Mouse (Mus musculus) MEL (cell line): ENCODE measurements around the gene Pitpnc1. TPM values are rescaled to one million over a fixed set of nuclear protein-coding genes. Genes with fewer than 3 reads are reported as not detected.

Experiments used
- DNase-seq: peaks from one replicate; pipeline ENCODE4 v3.0.0; 2011; ENCODE audit warnings: low read depth, low spot score
- H3K27ac ChIP-seq: 2 replicates; pipeline ENCODE4 v1.5.1; 2012; ENCODE audit warnings: low read depth, mild to moderate bottlenecking, control low read depth, low read length, moderate library complexity; ENCODE audit not compliant: control insufficient read depth
- H3K27me3 ChIP-seq, 2 experiments: fragments of 150-350 bp in 1 of 2; sonication (generic) in 1 of 2; 2 replicates each; pipeline ENCODE4 v1.6.1; 2012; ENCODE audit warnings: low read length in 2 of 2, mild to moderate bottlenecking in 2 of 2, improper control_type of control experiment in 1 of 2, moderate library complexity in 1 of 2; ENCODE audit not compliant: insufficient read depth in 2 of 2, control insufficient read depth in 1 of 2
- H3K36me3 ChIP-seq, 2 experiments: 2 replicates each; pipeline ENCODE4 v1.6.1; 2012 to 2014; ENCODE audit warnings: low read length in 2 of 2, improper control_type of control experiment in 1 of 2, inconsistent platforms in 1 of 2, mild to moderate bottlenecking in 1 of 2; ENCODE audit not compliant: insufficient read depth in 2 of 2, control insufficient read depth in 1 of 2
- H3K4me1 ChIP-seq, 2 experiments: fragments of 150-350 bp in 1 of 2; sonication (generic) in 1 of 2; 2 replicates each; pipeline ENCODE4 v1.6.1; 2012; ENCODE audit warnings: low read length in 2 of 2, improper control_type of control experiment in 1 of 2, mild to moderate bottlenecking in 1 of 2; ENCODE audit not compliant: insufficient read depth in 2 of 2, control insufficient read depth in 1 of 2
- H3K4me3 ChIP-seq, 2 experiments: fragments of 150-350 bp in 1 of 2; sonication (generic) in 1 of 2; 2 replicates each; pipeline ENCODE4 v1.5.1; 2012; ENCODE audit warnings: low read depth in 2 of 2, low read length in 2 of 2, mild to moderate bottlenecking in 2 of 2, moderate library complexity in 2 of 2, control low read depth in 1 of 2, improper control_type of control experiment in 1 of 2; ENCODE audit not compliant: control insufficient read depth in 1 of 2, insufficient read depth in 1 of 2
- H3K79me2 ChIP-seq: 2 replicates; pipeline ENCODE4 v1.6.1; 2012; ENCODE audit warnings: mild to moderate bottlenecking, low read length, moderate library complexity; ENCODE audit not compliant: control insufficient read depth, poor library complexity, insufficient read depth
- H3K9ac ChIP-seq: 2 replicates; pipeline ENCODE4 v1.6.1; 2012; ENCODE audit warnings: low read depth, mild to moderate bottlenecking, control low read depth, low read length, moderate library complexity; ENCODE audit not compliant: control insufficient read depth, poor library complexity, severe bottlenecking
- H3K9me3 ChIP-seq: fragments of 150-350 bp; sonication (generic); replicated peaks from 2 replicates; pipeline ENCODE4 v1.6.1; 2012; ENCODE audit warnings: mild to moderate bottlenecking, low read length, improper control_type of control experiment, moderate library complexity; ENCODE audit not compliant: insufficient read depth
- CHD1 ChIP-seq: IDR thresholded peaks from 2 replicates; pipeline ENCODE4 v1.6.1; 2012; ENCODE audit warnings: low read depth, mild to moderate bottlenecking, inconsistent platforms, low read length, improper control_type of control experiment
- CHD2 ChIP-seq: IDR thresholded peaks from 2 replicates; pipeline ENCODE4 v1.6.1; 2011; ENCODE audit warnings: low read length, improper control_type of control experiment
- CTCF ChIP-seq, 3 experiments: IDR thresholded peaks in 2 of 3; conservative IDR thresholded peaks in 1 of 3; 2 replicates each; pipeline ENCODE4 v1.5.1; 2011 to 2012; ENCODE audit warnings: low read length in 3 of 3, low read depth in 2 of 3, mild to moderate bottlenecking in 2 of 3, improper control_type of control experiment in 1 of 3, inconsistent platforms in 1 of 3, mixed read lengths in 1 of 3, moderate library complexity in 1 of 3; ENCODE audit not compliant: control insufficient read depth in 1 of 3, insufficient read depth in 1 of 3, poor library complexity in 1 of 3, severe bottlenecking in 1 of 3
- E2F4 ChIP-seq: IDR thresholded peaks from 2 replicates; pipeline ENCODE4 v1.6.1; 2011; ENCODE audit warnings: low read depth, low read length, improper control_type of control experiment, borderline replicate concordance
- ELF1 ChIP-seq: IDR thresholded peaks from 2 replicates; pipeline ENCODE4 v1.6.1; 2014; ENCODE audit warnings: low read depth, mild to moderate bottlenecking, inconsistent platforms, low read length, improper control_type of control experiment, moderate library complexity
- ETS1 ChIP-seq: IDR thresholded peaks from 2 replicates; pipeline ENCODE4 v1.6.1; 2012; ENCODE audit warnings: low read depth, mild to moderate bottlenecking, inconsistent platforms, low read length, improper control_type of control experiment, moderate library complexity
- HCFC1 ChIP-seq: IDR thresholded peaks from 2 replicates; pipeline ENCODE4 v1.6.1; 2012; ENCODE audit warnings: low read depth, mild to moderate bottlenecking, inconsistent platforms, low read length, improper control_type of control experiment, moderate library complexity
- MAFK ChIP-seq: IDR thresholded peaks from 2 replicates; pipeline ENCODE4 v1.6.1; 2011; ENCODE audit warnings: low read depth, mild to moderate bottlenecking, low read length, improper control_type of control experiment, borderline replicate concordance
- MAX ChIP-seq: IDR thresholded peaks from 2 replicates; pipeline ENCODE4 v1.6.1; 2011; ENCODE audit warnings: low read length, improper control_type of control experiment
- MEF2A ChIP-seq: IDR thresholded peaks from 2 replicates; pipeline ENCODE4 v1.6.1; 2014; ENCODE audit warnings: low read depth, mild to moderate bottlenecking, inconsistent platforms, low read length, improper control_type of control experiment; ENCODE audit not compliant: poor library complexity, insufficient replicate concordance, severe bottlenecking; ENCODE audit errors: extremely low read depth
- MYB ChIP-seq: IDR thresholded peaks from 2 replicates; pipeline ENCODE4 v1.6.1; 2011; ENCODE audit warnings: mild to moderate bottlenecking, low read depth, low read length, improper control_type of control experiment
- MYC ChIP-seq: IDR thresholded peaks from 2 replicates; pipeline ENCODE4 v1.6.1; 2011; ENCODE audit warnings: low read depth, mild to moderate bottlenecking, low read length, improper control_type of control experiment, moderate library complexity
- NELFE ChIP-seq: IDR thresholded peaks from 2 replicates; pipeline ENCODE4 v1.6.1; 2011; ENCODE audit warnings: low read depth, low read length, improper control_type of control experiment
- POLR2AphosphoS5 ChIP-seq: IDR thresholded peaks from 2 replicates; pipeline ENCODE4 v1.6.1; 2012; ENCODE audit warnings: low read depth, borderline replicate concordance, mild to moderate bottlenecking, inconsistent platforms, low read length, moderate library complexity, mixed read lengths
- RAD21 ChIP-seq: IDR thresholded peaks from 2 replicates; pipeline ENCODE4 v1.6.1; 2011; ENCODE audit warnings: mild to moderate bottlenecking, low read depth, low read length, improper control_type of control experiment
- RCOR1 ChIP-seq: IDR thresholded peaks from 2 replicates; pipeline ENCODE4 v1.6.1; 2012; ENCODE audit warnings: low read depth, mild to moderate bottlenecking, inconsistent platforms, low read length, improper control_type of control experiment
- SMC3 ChIP-seq: IDR thresholded peaks from 2 replicates; pipeline ENCODE4 v1.6.1; 2011; ENCODE audit warnings: low read depth, low read length, improper control_type of control experiment
- UBTF ChIP-seq: IDR thresholded peaks from 2 replicates; pipeline ENCODE4 v1.6.1; 2012; ENCODE audit warnings: low read depth, mild to moderate bottlenecking, inconsistent platforms, low read length, improper control_type of control experiment, moderate library complexity, borderline replicate concordance; ENCODE audit not compliant: insufficient read depth
- ZC3H11A ChIP-seq: IDR thresholded peaks from 2 replicates; pipeline ENCODE4 v1.6.1; 2012; ENCODE audit warnings: low read depth, mild to moderate bottlenecking, inconsistent platforms, low read length, improper control_type of control experiment
- ZNF384 ChIP-seq: IDR thresholded peaks from 2 replicates; pipeline ENCODE4 v1.6.1; 2012; ENCODE audit warnings: low read depth, mild to moderate bottlenecking, inconsistent platforms, low read length, improper control_type of control experiment
- polyA plus RNA-seq, 2 experiments: library from polyadenylated mRNA; stranded (reverse) in 1 of 2; unstranded in 1 of 2; fragments of >175 nt in 1 of 2; fragments of >200 nt in 1 of 2; gene quantifications; 2 replicates each; pipeline versions ENCODE4 v1.2.1 to v1.2.4; 2012; ENCODE audit warnings: low replicate concordance in 2 of 2, low read depth in 1 of 2; ENCODE audit not compliant: insufficient read length in 2 of 2, insufficient read depth in 1 of 2, missing spikeins in 1 of 2
- total RNA-seq: library from RNA; depleted of rRNA; stranded (reverse); fragments of 300-350 nt; gene quantifications from 2 replicates; pipeline ENCODE4 v1.2.3, GENCODE M21; 2012

Gene Pitpnc1
- total and polyA plus RNA-seq, 3 experiments = 19.3 to 25.3 TPM; not detected in 1

DNA sequence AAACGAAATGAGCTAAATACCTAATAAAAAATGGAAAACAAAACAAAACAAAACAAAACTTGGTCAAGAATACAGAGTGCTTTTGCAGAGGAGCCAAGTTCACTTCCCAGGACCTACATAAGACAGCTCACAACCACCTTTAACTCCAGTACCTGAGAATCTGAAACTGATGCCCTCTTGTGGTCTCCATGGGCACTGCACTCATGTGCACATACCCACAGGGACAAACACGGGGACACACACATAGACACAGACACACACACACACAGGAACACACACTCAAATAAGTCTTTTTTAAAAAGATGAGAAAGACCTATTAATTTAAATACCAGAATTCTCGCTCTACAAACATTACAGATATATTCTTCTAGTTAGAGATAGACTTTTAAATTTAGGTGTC lies 137.6 kb downstream of the Pitpnc1 start:
- peak; percentile 64 for DNase-seq
- no peak overlapping the region for H3K27ac ChIP-seq
- no peaks in the 10 kb centered on the region for H3K27me3 ChIP-seq
- H3K79me2 ChIP-seq = no peaks in the 10 kb centered on the region
- no peak overlapping the region for H3K4me3 ChIP-seq
- no peaks in the 10 kb centered on the region for H3K9me3 ChIP-seq
- H3K36me3 ChIP-seq = peaks cover 0 to 14% of the 10 kb centered on the region in 2 experiments; a peak in 2 of 4 replicates
- TF ChIP-seq UBTF (no peak), NELFE (no peak), CHD2 (no peak), RAD21 (peak; percentile 4), ELF1 (no peak), CTCF (IDR thresholded peaks at IDR 0.05 in 2 of 3, conservative IDR thresholded peaks at IDR 0.05 in 1 of 3; ENCODE audit: control insufficient read depth in 1 of 3, insufficient read depth in 1 of 3, low read depth in 2 of 3, low read length in 3 of 3, poor library complexity in 1 of 3, severe bottlenecking in 1 of 3) (peak; percentile 54 to 67 (median 63)), SMC3 (peak; percentile 51), POLR2AphosphoS5 (no peak)
- no peak overlapping the region for H3K9ac ChIP-seq
- no peaks in the 10 kb centered on the region for H3K4me1 ChIP-seq

DNA sequence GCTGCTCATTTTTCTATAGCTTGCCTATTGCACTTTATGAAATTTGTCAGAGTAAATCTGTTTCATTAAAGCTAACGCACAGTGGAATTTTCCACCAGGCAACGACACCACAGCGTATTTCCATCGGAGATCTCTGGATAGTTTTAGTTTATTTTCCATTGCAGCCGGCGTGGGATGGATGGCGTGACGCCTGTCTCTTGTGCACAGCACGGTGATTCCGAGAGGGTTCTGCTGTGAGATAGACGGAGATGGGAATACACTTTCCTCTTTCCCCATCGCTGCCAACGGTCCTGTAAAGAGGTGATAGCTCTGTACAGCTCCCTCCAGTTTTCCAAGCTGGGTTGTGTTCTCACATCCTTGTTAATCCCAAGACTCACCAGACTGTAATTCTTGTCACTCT lies 138.2 kb downstream of the Pitpnc1 start:
- no peak for DNase-seq
- Histone ChIP-seq H3K4me1 (no peaks in the 10 kb centered on the region), H3K27ac (no peak overlapping the region), H3K9ac (no peak overlapping the region), H3K27me3 (no peaks in the 10 kb centered on the region), H3K9me3 (no peaks in the 10 kb centered on the region), H3K4me3 (no peak overlapping the region), H3K36me3 (peaks cover 0 to 14% of the 10 kb centered on the region in 2 experiments; a peak in 2 of 4 replicates), H3K79me2 (no peaks in the 10 kb centered on the region)
- TF ChIP-seq CHD1 (no peak), MYC (no peak), ELF1 (no peak), HCFC1 (no peak), CTCF (IDR thresholded peaks at IDR 0.05 in 2 of 3, conservative IDR thresholded peaks at IDR 0.05 in 1 of 3; ENCODE audit: control insufficient read depth in 1 of 3, insufficient read depth in 1 of 3, low read depth in 2 of 3, low read length in 3 of 3, poor library complexity in 1 of 3, severe bottlenecking in 1 of 3) (no peak), MYB (no peak), RCOR1 (no peak), MEF2A (no peak), ETS1 (no peak), E2F4 (no peak), MAX (no peak), ZNF384 (no peak), MAFK (no peak), ZC3H11A (no peak)
